Mouse (Mus musculus): ENCODE data around the gene Csnk2a2. TPM values are rescaled to one million over a fixed set of nuclear protein-coding genes. Genes with fewer than 3 reads are reported as not detected.

The Csnk2a2 gene
- polyA plus RNA-seq, 1 experiment = 10.3 TPM

GRCm38 (mm10) chr8:95445042-95445441 is 44.8 kb downstream of the Csnk2a2 start:
- DNase-seq (ENCODE audit: low read depth in 1 of 2, low spot score in 2 of 2) = no peak
- H3K27me3 ChIP-seq (ENCODE audit: control insufficient read depth, insufficient read depth, low read length) = no peaks in the 10 kb centered on the region
- no peak overlapping the region for H3K27ac ChIP-seq (ENCODE audit: insufficient read depth, low read length)
- 0 out of 2 replicates have a peak, but pooled peaks cover 1% of the 10 kb centered on the region for H3K36me3 ChIP-seq (ENCODE audit: control insufficient read depth, insufficient read depth, low read length)
- 85% methylated on average over 4 of the region's 4 CpGs for WGBS
- no peaks in the 10 kb centered on the region for H3K4me1 ChIP-seq (ENCODE audit: control insufficient read depth, insufficient read depth, insufficient read length)
- TF ChIP-seq POLR2A (IDR thresholded peaks at IDR 0.05; ENCODE audit: low read depth, low read length) (no peak), CTCF (IDR thresholded peaks at IDR 0.05; ENCODE audit: extremely low read depth, insufficient read depth, insufficient read length, insufficient replicate concordance) (no peak)
- H3K4me3 ChIP-seq (ENCODE audit: extremely low read depth, insufficient read depth, insufficient read length) = no peak overlapping the region

GRCm38 (mm10) chr8:95441491-95442039 is 48.3 kb downstream of the Csnk2a2 start:
- Histone ChIP-seq H3K4me1 (ENCODE audit: control insufficient read depth, insufficient read depth, insufficient read length) (no peaks in the 10 kb centered on the region), H3K27me3 (ENCODE audit: control insufficient read depth, insufficient read depth, low read length) (no peaks in the 10 kb centered on the region), H3K36me3 (ENCODE audit: control insufficient read depth, insufficient read depth, low read length) (no peaks in the 10 kb centered on the region), H3K4me3 (ENCODE audit: extremely low read depth, insufficient read depth, insufficient read length) (no peak overlapping the region), H3K27ac (ENCODE audit: insufficient read depth, low read length) (no peak overlapping the region)
- 58% methylated on average over 5 of the region's 5 CpGs for WGBS
- DNase-seq (ENCODE audit: low read depth in 1 of 2, low spot score in 2 of 2) = no peak
- TF ChIP-seq POLR2A (IDR thresholded peaks at IDR 0.05; ENCODE audit: low read depth, low read length) (no peak), CTCF (IDR thresholded peaks at IDR 0.05; ENCODE audit: extremely low read depth, insufficient read depth, insufficient read length, insufficient replicate concordance) (no peak)

- TF ChIP-seq POLR2A (IDR thresholded peaks at IDR 0.05; ENCODE audit: low read depth, low read length) = no peak
- TF ChIP-seq CTCF (IDR thresholded peaks at IDR 0.05; ENCODE audit: extremely low read depth, insufficient read depth, insufficient read length, insufficient replicate concordance) = no peak
- H3K27ac ChIP-seq (ENCODE audit: insufficient read depth, low read length) = no peak overlapping the region
- no peaks in the 10 kb centered on the region for H3K4me1 ChIP-seq (ENCODE audit: control insufficient read depth, insufficient read depth, insufficient read length)
- WGBS = 86% methylated on average over 5 of the region's 5 CpGs
- no peak overlapping the region for H3K4me3 ChIP-seq (ENCODE audit: extremely low read depth, insufficient read depth, insufficient read length)
- H3K36me3 ChIP-seq (ENCODE audit: control insufficient read depth, insufficient read depth, low read length) = no peaks in the 10 kb centered on the region
- H3K27me3 ChIP-seq (ENCODE audit: control insufficient read depth, insufficient read depth, low read length) = no peaks in the 10 kb centered on the region
- DNase-seq (ENCODE audit: low read depth in 1 of 2, low spot score in 2 of 2) = no peak
Measured at GRCm38 (mm10) chr8:95440168-95440709, 49.6 kb downstream of the Csnk2a2 start.

GRCm38 (mm10) chr8:95439421-95439820 is 50.4 kb downstream of the Csnk2a2 start:
- H3K27ac ChIP-seq (ENCODE audit: insufficient read depth, low read length) = no peak overlapping the region
- no peaks in the 10 kb centered on the region for H3K36me3 ChIP-seq (ENCODE audit: control insufficient read depth, insufficient read depth, low read length)
- no peaks in the 10 kb centered on the region for H3K27me3 ChIP-seq (ENCODE audit: control insufficient read depth, insufficient read depth, low read length)
- no peaks in the 10 kb centered on the region for H3K4me1 ChIP-seq (ENCODE audit: control insufficient read depth, insufficient read depth, insufficient read length)
- no peak for TF ChIP-seq CTCF (IDR thresholded peaks at IDR 0.05; ENCODE audit: extremely low read depth, insufficient read depth, insufficient read length, insufficient replicate concordance)
- TF ChIP-seq POLR2A (IDR thresholded peaks at IDR 0.05; ENCODE audit: low read depth, low read length) = no peak
- 95% methylated on average over 2 of the region's 2 CpGs for WGBS
- H3K4me3 ChIP-seq (ENCODE audit: extremely low read depth, insufficient read depth, insufficient read length) = no peak overlapping the region
- DNase-seq (ENCODE audit: low read depth in 1 of 2, low spot score in 2 of 2) = no peak

GRCm38 (mm10) chr8:95437341-95437992 is 52.4 kb downstream of the Csnk2a2 start:
- 55% methylated on average over 5 of the region's 5 CpGs for WGBS
- no peak for TF ChIP-seq CTCF (IDR thresholded peaks at IDR 0.05; ENCODE audit: extremely low read depth, insufficient read depth, insufficient read length, insufficient replicate concordance)
- no peak for TF ChIP-seq POLR2A (IDR thresholded peaks at IDR 0.05; ENCODE audit: low read depth, low read length)
- Histone ChIP-seq H3K27me3 (ENCODE audit: control insufficient read depth, insufficient read depth, low read length) (no peaks in the 10 kb centered on the region), H3K36me3 (ENCODE audit: control insufficient read depth, insufficient read depth, low read length) (no peaks in the 10 kb centered on the region), H3K4me3 (ENCODE audit: extremely low read depth, insufficient read depth, insufficient read length) (no peak overlapping the region), H3K4me1 (ENCODE audit: control insufficient read depth, insufficient read depth, insufficient read length) (no peaks in the 10 kb centered on the region; the same call in 1 of the 2 replicates), H3K27ac (ENCODE audit: insufficient read depth, low read length) (no peak overlapping the region)
- DNase-seq (ENCODE audit: low read depth in 1 of 2, low spot score in 2 of 2) = no peak

DNA sequence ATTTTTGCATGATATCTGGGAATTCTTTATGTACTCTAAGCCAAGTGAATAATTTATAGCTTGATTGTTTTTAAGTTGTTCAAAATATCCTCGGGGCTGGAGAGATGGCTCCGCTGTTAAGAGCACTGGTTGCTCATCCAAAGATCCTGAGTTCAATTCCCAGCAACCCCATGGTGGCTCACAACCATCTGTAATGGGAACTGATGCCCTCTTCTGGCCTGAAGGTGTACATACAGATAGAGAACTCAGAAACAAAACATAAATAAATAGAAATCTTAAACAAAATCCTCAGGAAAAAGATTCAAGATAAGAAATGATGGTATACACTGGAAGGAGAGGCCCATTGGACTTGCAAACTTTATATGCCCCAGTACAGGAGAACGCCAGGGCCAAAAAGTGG is 53.9 kb downstream of the Csnk2a2 start:
- WGBS = 87% methylated on average over 3 of the region's 3 CpGs
- no peaks in the 10 kb centered on the region for H3K36me3 ChIP-seq (ENCODE audit: control insufficient read depth, insufficient read depth, low read length)

DNA sequence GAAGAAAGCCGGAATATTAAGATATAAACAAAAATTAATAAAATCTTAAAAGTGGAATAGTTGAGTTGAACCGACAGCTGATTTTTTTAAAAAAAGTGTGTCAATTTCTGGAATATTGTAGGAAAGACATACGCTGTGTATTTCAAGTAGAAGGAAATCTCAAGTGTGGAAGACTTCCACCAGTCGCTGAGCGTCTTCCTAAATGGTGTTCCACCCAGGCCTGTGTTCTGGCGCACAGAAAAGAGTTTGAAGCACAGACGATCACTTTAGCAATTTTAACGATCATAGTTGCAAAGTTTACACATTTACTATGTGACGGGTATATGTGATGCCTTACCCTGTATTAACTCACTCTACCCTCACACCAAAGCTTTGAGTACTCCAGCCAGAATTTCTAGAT is 54.4 kb downstream of the Csnk2a2 start:
- Histone ChIP-seq H3K27ac (ENCODE audit: insufficient read depth, low read length) (no peak overlapping the region), H3K36me3 (ENCODE audit: control insufficient read depth, insufficient read depth, low read length) (no peaks in the 10 kb centered on the region), H3K4me3 (ENCODE audit: extremely low read depth, insufficient read depth, insufficient read length) (no peak overlapping the region), H3K4me1 (ENCODE audit: control insufficient read depth, insufficient read depth, insufficient read length) (no peaks in the 10 kb centered on the region; the same call in 1 of the 2 replicates), H3K27me3 (ENCODE audit: control insufficient read depth, insufficient read depth, low read length) (no peaks in the 10 kb centered on the region)
- TF ChIP-seq CTCF (IDR thresholded peaks at IDR 0.05; ENCODE audit: extremely low read depth, insufficient read depth, insufficient read length, insufficient replicate concordance) = no peak
- no peak for TF ChIP-seq POLR2A (IDR thresholded peaks at IDR 0.05; ENCODE audit: low read depth, low read length)
- 94% methylated on average over 9 of the region's 9 CpGs for WGBS
- DNase-seq (ENCODE audit: low read depth in 1 of 2, low spot score in 2 of 2) = no peak

More for the DNA sequence above, 53.9 kb downstream of the Csnk2a2 start:
- Histone ChIP-seq H3K4me1 (ENCODE audit: control insufficient read depth, insufficient read depth, insufficient read length) (no peaks in the 10 kb centered on the region; the same call in 1 of the 2 replicates), H3K27me3 (ENCODE audit: control insufficient read depth, insufficient read depth, low read length) (no peaks in the 10 kb centered on the region), H3K4me3 (ENCODE audit: extremely low read depth, insufficient read depth, insufficient read length) (no peak overlapping the region), H3K27ac (ENCODE audit: insufficient read depth, low read length) (no peak overlapping the region)
- no peak for DNase-seq (ENCODE audit: low read depth in 1 of 2, low spot score in 2 of 2)
- TF ChIP-seq POLR2A (IDR thresholded peaks at IDR 0.05; ENCODE audit: low read depth, low read length) = no peak
